Mouse (Mus musculus) megakaryocyte, embryonic 14.5 days (primary cell): ENCODE measurements at regions not wholly inside any gene's neighbourhood (a gene's known extent, or its start where the extent isn't known, plus 50 kb on each side); places are given as distances from the start of the nearest gene placed in this dataset.

Source experiments
- H3K27me3 ChIP-seq: replicated peaks from 2 replicates; pipeline ENCODE3; 2012; ENCODE audit warnings: inconsistent platforms
- H3K36me3 ChIP-seq: replicated peaks from 2 replicates; pipeline ENCODE3; 2012; ENCODE audit warnings: low read length, inconsistent platforms, mixed read lengths
- H3K4me1 ChIP-seq: 2 replicates; pipeline ENCODE4 v1.6.1; 2012; ENCODE audit warnings: inconsistent platforms
- H3K4me3 ChIP-seq: replicated peaks from 2 replicates; pipeline ENCODE3; 2012; ENCODE audit warnings: moderate library complexity, mild to moderate bottlenecking, inconsistent platforms
- H3K9me3 ChIP-seq: 2 replicates; pipeline ENCODE4 v1.6.1; 2012; ENCODE audit warnings: inconsistent platforms
- FLI1 ChIP-seq: IDR thresholded peaks from 2 replicates; pipeline ENCODE4 v1.6.1; 2012; ENCODE audit warnings: low read length, inconsistent platforms, mixed read lengths
- GATA1 ChIP-seq: IDR thresholded peaks from 3 replicates; pipeline ENCODE4 v1.6.1; 2012; ENCODE audit warnings: mixed read lengths, low read length, inconsistent platforms, borderline replicate concordance

- no peak overlapping the region for H3K4me3 ChIP-seq
- TF ChIP-seq GATA1 (no peak), FLI1 (no peak)
- no peaks in the 10 kb centered on the region for H3K36me3 ChIP-seq
- no peaks in the 10 kb centered on the region for H3K27me3 ChIP-seq
- H3K9me3 ChIP-seq, result no peaks in the 10 kb centered on the region
- H3K4me1 ChIP-seq, result no peaks in the 10 kb centered on the region
Measured at GRCm38 (mm10) chr9:30344866-30345265, 82.0 kb upstream of the Snx19 start.

- Histone ChIP-seq H3K27me3 (no peaks in the 10 kb centered on the region), H3K9me3 (no peaks in the 10 kb centered on the region), H3K4me1 (no peaks in the 10 kb centered on the region), H3K4me3 (no peak overlapping the region), H3K36me3 (no peaks in the 10 kb centered on the region)
- TF ChIP-seq GATA1, result no peak
- no peak for TF ChIP-seq FLI1
Measured at GRCm38 (mm10) chr9:30353965-30354364, 72.9 kb upstream of the Snx19 start.

- Histone ChIP-seq H3K4me3 (no peak overlapping the region), H3K9me3 (no peaks in the 10 kb centered on the region), H3K36me3 (no peaks in the 10 kb centered on the region), H3K4me1 (no peaks in the 10 kb centered on the region), H3K27me3 (no peaks in the 10 kb centered on the region)
- TF ChIP-seq FLI1 (no peak), GATA1 (no peak)
Measured at GRCm38 (mm10) chr9:30355642-30356041, 71.3 kb upstream of the Snx19 start.

GRCm38 (mm10) chr9:30369554-30370440, 57.1 kb upstream of the Snx19 start:
- TF ChIP-seq FLI1 (no peak), GATA1 (no peak)
- Histone ChIP-seq H3K4me1 (no peaks in the 10 kb centered on the region), H3K36me3 (no peaks in the 10 kb centered on the region)

GRCm38 (mm10) chr9:30370789-30371188, 56.1 kb upstream of the Snx19 start:
- no peaks in the 10 kb centered on the region for H3K4me1 ChIP-seq
- TF ChIP-seq GATA1, result no peak
- no peak for TF ChIP-seq FLI1
- no peak overlapping the region for H3K4me3 ChIP-seq
- no peaks in the 10 kb centered on the region for H3K27me3 ChIP-seq
- no peaks in the 10 kb centered on the region for H3K36me3 ChIP-seq
- peaks cover 11% of the 10 kb centered on the region; the same call in 1 of the 2 replicates for H3K9me3 ChIP-seq

More at GRCm38 (mm10) chr9:30369554-30370440, 57.1 kb upstream of the Snx19 start:
- no peaks in the 10 kb centered on the region for H3K27me3 ChIP-seq
- H3K4me3 ChIP-seq, result no peak overlapping the region
- H3K9me3 ChIP-seq, result peaks cover 11% of the 10 kb centered on the region; the same call in 1 of the 2 replicates

- no peaks in the 10 kb centered on the region for H3K4me1 ChIP-seq
- H3K4me3 ChIP-seq, result no peak overlapping the region
- no peaks in the 10 kb centered on the region for H3K36me3 ChIP-seq
- no peaks in the 10 kb centered on the region for H3K27me3 ChIP-seq
- no peak for TF ChIP-seq FLI1
- no peak for TF ChIP-seq GATA1
- peaks cover 5% of the 10 kb centered on the region; the same call in 1 of the 2 replicates for H3K9me3 ChIP-seq
Measured at GRCm38 (mm10) chr9:30376908-30377307, 50.0 kb upstream of the Snx19 start.
